Mouse (Mus musculus) heart, postnatal 25 days (tissue): Measurements from ENCODE around the gene Gdf7. TPM values are rescaled to one million over a fixed set of nuclear protein-coding genes. Genes with fewer than 3 reads are reported as not detected.

ENCODE experiments used
- DNase-seq: peaks from one replicate; pipeline ENCODE4 v3.0.0; 2022; ENCODE audit warnings: low spot score
- intact Hi-C: fragments of 180-260 bp; cut with DNase I; formaldehyde crosslinking; loops from one replicate; pipeline ENCODE4 v1.15.1; 2025
- total RNA-seq, 2 experiments: library from RNA; stranded (reverse); gene quantifications; 2 replicates each; pipeline ENCODE4 v1.2.3; 2021

Gdf7 gene
- under 1 TPM; 0.23 to 0.53 TPM for total RNA-seq

DNA sequence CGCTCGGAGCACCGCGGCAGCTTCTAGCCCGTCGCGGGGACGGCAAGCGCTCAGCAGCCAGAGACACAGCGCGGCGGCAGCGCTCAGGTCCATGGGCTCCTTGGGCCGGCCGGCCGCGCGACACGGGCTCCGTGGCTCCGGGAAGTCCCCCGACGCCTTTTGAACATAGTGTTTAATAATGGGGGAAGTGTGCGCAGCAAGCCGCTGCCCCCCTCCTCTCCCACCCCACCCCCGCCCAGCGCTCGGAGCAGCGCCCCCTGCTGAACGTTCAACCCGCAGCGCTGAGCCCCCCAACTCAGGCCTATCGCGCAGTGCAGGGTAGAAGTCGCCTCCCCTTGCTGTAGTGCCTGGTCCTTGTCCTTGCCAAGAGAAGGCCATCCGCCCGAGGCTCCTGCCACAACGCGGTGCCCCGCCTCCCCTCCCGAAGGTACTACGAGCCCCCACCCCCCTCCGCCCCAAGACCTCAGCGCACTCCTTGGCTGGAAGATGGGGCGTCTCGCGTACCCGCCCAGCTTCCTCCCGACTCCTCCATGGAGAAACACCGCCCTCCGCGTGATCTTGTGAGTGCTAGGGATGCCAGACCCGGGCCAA, at the start of gene Gdf7:
Gdf7 (minus strand) TSS at position 114 of the 591 bp plus-strand sequence.
- intact Hi-C loops = no loop called here
- DNase-seq = no peak

DNA sequence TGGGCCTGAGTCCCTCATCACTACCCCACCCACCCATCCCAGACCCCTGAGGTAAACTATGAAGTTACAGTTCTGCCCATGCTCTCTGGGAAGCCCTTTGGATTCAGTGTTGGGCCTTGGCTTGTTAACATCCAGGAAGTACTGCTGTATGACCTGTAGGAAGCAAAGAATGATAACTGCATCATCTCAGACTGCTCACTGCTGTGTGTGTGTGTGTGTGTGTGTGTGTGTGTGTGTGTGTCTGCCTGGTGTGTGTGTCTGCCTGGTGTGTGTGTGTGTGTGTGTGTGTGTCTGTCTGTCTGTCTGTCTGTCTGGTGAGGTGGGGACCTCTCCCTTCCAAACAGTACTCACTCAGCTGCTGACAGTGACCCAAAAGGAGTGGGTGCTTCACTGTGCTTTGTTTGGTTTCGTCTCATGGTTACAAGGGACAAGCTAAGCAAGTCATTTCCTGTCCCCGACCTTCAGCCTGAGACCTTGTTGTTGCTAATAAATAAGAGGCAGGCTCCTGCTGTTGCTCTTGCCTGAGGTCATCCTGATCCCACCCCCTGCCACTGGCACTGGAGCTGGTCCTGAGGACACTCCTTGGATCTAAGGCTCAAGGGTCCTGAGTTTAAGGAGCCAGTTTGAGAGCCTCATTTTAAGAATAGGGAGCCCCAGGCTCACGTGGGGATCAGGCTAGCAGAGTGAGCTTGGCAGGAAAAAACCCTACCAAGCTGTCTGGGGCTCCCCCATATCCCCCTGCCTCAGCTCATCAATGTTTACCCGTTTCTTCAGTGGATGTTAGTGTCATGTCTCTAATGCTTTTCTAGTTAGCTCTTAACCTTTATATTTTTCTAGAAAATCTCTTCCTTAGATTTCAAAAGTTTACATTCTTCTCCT, 49.5 kb upstream of the Gdf7 start:
- peak; percentile 63 for DNase-seq
- intact Hi-C loops = no loop called here

DNA sequence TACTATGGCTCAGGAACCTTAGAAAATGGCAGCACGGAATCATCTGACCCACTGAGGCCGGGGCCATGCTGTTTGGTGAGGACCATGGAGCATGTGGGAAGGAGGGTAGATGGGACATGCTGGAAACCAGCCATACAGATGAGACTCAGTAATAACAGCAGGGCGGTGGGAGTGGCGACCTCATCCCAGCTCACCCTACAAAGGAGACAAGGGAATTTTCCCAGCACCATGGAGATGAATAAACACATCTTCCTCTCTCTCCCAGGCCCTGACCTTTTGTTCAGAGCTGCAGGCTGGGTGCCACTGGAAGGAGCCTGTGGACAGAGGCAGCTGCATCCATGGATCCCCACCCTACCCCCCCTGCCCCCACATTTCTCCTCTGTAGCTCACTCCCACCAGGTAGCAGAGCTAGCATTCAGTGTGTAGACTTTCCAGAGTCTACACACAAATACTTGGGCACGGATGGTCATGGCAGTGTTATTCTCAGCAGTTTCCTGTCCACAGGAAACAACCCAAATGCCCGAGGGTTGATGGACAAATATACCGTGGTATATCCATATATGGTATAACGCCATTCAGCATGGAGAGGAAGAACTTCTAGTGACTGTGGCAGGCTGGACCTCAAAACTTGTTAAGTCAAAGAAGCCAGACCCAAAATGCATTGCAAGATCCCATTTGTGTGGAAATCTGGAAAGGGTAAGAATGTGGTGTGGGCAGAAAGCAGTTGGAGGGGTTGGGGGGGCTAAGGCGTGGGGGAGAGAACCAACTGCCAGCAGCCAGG, 47.2 kb upstream of the Gdf7 start:
- no peak for DNase-seq
- intact Hi-C loops = no loop called here

DNA sequence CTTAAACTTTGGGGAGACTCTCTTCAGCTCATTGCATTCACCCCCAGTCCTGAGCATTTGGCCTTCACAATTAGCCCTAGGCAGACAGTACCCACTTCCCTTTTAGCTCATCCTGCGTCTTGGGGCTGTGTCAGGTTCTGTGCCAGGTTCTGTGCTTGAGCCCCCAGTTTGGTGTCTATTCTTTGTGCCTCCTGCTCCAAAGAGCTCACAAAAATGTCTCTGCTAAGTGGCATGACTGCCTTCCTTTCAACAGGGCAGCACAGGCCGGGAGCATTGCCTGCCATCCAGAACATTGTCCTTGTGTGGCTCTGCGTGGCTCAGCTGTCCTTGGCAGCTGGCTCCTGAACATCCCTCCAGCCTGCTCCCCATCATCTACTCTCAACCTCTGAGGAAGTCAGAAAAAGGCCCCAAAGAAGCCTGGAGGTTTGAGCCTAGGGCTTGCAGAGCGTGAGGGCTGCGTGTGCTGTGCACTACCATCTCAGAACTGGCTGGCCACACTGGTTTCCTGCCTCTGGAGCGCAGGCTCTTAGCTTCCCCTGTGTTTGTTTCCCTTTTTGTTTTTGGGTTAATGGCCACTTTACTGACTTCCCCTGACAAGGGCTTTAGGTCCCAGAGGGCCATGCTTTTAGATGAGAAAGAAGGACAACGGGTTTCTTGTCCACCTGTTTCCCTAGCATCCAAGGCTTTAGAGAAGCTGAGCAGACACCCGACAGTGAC, 46.1 kb upstream of the Gdf7 start:
- DNase-seq = no peak
- intact Hi-C loops = no loop called here

DNA sequence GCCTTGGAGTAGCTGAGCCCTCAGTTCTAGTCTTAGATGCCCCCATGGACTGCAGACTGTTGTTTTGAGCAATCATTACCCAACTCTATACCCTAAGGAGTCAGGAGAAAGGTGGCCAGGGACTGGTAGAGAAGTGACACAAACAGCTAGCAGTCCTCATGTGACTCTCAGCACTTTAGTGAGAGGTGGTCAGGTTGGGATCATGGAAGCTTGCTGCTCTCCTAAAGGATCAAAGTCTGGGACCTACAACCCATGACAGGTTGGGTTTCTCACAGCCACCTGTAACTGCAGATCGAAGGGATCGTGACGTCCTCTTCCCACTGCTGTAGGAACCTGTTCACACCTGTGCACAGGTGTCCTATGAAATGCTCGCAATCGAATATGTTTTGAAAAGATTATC, 43.8 kb upstream of the Gdf7 start:
- intact Hi-C loops = no loop called here
- DNase-seq = no peak

DNA sequence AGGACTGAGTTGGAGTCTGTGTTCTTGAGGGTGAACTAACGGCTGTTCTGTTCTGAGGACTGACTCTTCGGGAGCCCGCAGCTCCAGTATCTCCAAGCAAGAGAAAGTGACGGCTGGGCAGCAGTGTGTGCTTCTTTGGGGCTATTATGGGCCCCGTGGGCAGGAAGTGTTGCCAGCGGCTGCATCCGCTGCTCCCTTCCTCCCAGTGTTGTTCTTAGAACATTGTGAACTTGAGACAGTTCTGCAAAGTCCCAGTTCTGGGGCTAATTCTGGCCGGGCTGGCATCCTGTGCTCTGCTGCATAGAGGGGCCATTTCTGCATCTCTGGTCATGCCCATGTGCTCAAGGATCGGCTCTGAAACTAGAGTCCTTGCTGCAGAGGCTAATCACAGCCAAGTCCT, 43.1 kb upstream of the Gdf7 start:
- DNase-seq = peak; percentile 75
- intact Hi-C loops = loop anchor here (5.0 kb wide), 1 partner anchor 97 kb away; no protein-coding TSS in a partner anchor

DNA sequence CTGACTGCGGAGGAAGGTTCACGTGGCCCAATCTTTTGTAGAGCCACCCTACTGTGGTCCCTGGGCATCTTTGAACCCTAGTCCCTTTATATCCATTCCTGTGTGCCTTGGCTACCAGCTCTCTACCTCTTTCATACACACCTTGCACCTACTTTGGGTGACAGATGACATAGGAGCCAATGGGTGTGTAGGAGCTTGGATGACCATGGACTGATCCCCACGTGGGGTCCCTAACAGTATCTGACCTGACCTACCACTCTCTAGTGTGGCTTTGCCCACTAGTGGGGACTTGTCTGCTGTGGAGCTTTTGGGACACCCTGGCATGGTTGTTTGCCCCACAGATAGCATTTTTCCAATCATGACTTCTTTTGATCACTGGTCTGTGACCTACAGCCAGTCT, 41.6 kb upstream of the Gdf7 start:
- no peak for DNase-seq
- intact Hi-C loops = loop anchor here (5.0 kb wide), 1 partner anchor 99 kb away; no protein-coding TSS in a partner anchor

DNA sequence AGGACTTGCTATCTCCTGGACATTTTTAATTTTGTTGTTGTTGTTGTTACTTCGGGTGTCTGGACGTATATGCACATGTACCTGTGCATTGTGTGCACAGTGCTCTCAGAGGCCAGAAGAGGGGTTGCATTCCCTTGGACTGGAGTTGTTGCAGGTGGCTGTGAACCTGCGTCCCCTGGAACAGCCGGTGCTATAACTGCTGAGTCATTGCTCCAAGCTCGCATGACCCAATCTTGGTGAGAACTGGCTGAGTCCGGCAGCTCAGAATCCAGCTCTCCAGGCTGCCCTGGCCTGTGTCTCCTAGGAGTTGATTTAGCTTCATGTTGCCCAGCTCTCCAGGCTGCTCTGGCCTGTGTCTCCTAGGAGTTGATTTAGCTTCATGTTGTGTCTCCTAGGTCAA, 39.3 kb upstream of the Gdf7 start:
- intact Hi-C loops = loop anchor here (5.0 kb wide), 1 partner anchor 101 kb away; no protein-coding TSS in a partner anchor
- DNase-seq = no peak

DNA sequence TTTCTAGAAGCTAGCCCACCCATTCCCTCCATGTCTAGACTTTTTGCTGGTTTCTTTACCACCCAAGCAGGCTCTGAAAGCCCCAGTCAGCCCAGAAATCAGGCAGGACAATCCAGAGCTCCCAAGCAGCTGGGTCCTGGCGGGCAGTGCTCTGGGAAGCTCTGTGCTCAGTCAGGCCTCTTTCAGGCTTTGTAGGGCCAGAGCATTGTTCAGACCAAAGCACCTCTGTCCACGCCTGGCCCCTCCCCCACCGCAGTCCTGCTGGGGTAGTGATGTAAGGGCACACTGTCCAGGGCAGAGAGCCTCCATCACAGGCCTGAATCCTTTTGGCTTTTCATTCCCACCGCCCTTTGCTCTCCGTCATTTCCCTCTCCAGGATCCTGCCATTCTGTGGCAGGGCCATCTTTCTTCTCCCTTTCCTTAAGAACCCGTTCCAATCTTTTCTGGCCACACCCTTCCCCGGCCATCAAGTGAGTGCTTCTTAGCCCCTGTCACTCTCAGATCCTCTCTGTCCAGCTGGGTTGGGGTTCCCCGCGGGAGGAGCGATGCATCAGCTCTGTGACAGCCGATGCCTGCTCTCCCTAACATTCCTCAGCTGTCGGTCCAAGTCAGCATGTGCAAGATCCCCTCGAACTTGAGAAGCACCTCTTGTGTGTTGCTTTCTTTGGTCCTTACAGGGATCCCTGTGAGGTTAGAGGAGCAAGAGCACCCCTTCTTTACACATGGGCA, 38.0 kb upstream of the Gdf7 start:
- no peak for DNase-seq
- intact Hi-C loops = loop anchor here (5.0 kb wide), 1 partner anchor 103 kb away; no protein-coding TSS in a partner anchor

DNA sequence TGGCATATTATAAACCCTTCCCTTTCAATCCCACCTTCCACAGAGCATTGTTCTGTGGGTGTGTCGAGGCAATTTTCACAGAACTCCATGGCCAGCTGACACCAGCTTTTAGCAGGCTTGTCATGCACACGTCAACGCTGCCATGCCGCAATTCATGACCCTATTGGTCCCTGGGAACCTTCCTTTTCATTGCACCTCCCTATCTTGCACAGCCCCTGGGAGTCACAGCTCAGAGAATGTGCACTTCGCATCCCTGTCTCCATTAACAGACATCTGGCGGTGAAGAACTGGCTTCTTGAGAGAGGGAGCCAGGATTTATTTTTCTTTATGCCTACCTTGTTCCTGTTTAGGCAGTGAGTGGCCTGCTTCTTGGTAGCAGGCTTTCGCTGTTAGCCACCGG, 37.2 kb upstream of the Gdf7 start:
- no peak for DNase-seq
- intact Hi-C loops = no loop called here

DNA sequence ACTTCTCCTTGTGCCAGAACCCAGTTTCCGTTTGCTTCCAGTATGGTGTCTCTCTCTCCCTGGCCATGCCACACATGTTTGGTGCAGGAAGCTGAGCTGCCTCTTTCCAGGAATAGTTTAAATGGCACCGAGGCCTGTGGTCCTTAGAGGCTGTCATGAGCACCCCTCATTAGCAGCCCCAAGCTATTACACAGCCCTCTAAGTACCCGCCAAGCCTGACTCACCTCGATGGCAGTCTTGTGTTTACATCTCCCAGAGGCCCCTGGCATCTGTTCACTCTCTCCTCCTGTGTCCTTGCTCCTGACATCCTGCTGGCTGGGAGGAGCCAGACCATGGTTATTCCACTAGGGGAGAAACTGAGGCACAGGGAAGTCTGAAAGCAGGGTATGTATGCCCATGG, 36.7 kb upstream of the Gdf7 start:
- intact Hi-C loops = no loop called here
- DNase-seq = no peak

DNA sequence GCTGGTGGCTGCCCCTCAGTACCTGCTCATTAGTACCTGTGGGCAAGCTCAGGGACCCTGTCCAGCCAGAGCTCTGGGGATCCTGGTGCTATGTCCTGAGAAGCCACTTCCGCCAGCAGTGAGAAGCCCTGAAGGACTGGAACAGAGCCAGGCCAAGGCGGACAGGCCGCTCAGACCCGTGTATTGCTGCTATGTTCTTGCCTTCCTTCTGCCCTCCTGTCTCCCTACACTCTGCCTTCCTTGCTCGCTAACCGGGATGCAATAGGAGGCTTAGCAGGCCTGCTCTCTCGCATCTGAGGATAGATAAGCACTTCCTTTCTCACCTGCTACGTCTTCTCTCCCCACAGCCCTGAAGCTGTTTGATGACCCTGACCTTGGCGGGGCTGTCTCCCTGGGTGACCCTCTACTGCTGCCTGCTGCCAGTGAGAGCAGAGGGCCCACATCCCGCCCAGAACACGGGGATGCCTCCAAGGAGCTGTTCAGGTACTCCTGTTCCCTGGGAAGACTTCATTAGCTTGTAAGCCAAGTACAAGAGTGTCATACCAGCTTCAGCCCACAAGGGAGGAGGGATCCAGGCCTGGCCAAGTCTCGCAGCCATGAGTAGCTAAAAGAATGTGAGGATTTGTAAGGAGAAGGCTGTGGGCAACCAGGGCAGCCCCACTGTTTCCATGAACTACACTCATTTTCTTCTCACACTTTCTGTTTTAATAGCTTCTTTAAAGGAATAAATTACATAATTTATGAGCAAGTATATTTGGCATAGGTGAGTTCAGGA, 35.7 kb upstream of the Gdf7 start:
- no peak for DNase-seq
- intact Hi-C loops = no loop called here

DNA sequence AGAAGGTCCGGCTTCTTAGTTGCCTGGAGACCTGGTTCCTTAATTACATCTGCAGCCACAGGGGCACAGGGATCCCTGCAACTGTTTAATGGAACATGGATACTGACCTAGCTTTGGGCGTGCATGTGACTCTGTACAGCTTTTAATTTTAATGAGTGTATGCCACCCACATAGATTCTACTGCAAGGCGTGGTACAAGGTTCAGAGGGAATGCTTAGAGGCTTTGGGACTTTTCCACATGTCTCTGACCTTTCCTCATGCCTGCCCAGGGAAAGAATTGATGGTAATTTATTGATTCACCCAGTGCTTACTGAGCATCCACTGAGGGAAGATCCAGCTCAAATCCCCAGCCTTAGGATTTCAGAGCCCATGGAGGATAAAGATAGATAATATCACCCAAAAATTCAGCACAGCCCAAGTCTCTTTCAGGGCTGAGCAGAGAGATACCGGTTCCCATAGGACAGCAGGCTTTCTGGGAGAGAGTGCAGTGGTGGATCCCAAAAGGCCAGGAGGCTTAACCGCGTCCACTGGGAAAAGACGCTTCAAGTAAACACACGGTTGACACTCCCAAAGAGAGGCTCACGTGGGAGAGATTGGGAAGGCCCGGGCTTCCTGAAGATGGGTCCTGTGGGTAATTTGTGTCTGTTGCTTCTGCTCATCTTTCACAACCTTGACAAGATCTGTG, 35.0 kb upstream of the Gdf7 start:
- DNase-seq = no peak
- intact Hi-C loops = no loop called here

DNA sequence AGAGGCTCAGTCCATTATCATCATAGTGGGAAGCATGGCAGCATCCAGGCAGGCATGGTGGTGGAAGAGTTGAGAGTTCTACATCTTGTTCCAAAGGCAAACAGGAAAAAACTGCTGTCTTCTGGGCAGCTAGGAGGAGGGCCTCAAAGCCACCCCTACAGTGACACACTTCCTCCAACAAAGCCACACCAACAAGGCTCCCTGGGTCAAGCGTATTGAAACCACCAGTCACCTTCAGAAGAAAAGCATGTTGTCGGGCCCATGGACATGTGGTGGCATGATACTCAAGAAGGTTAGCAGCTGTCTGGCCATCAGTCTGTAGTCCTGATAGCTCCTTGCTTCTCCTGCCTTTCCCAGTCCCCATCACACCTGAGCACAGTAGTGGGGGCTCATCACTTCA, 33.7 kb upstream of the Gdf7 start:
- intact Hi-C loops = no loop called here
- DNase-seq = no peak

DNA sequence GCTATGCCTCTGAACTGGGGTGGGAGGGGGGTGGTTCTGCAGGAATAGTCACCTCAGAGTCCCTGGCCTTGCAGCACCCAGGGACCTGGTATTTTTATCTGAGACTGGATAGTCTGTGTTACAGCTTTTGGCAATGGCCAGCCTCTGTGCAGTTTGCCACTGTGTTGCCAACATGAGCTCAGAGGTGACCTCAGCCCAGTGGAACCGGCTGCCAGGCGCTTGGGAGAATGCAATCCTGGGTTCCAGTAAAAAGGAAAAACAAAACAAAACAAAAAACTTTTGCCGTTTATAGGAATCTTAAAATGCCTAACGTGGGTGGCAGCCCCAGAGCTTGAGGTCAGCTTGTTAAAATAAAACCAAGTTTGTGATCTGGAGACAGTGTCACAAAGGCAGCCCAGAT, 32.5 kb upstream of the Gdf7 start:
- peak; percentile 53 for DNase-seq
- intact Hi-C loops = loop anchor here (5.0 kb wide), 1 partner anchor 38 kb away; no protein-coding TSS in a partner anchor

DNA sequence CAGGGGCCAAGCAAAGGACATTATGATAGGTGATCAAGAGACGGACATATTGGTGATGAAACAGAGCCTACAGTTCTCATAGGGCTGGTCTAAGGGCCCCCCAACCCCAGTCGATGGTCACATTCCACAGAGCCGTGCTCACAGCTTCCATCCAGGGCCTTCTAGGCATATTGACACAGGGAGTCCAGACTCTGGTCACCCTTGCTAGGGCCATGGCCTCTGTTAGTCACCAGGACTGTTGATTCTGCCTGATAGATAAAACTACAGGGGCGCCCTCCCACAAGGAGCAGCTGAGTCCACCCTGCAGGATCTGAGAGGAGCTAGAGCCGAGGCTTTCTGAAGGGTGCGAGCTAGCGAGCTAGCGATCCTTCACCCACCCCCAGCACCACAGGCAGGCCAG, 31.9 kb upstream of the Gdf7 start:
- no peak for DNase-seq
- intact Hi-C loops = loop anchor here (5.0 kb wide), 1 partner anchor 39 kb away; no protein-coding TSS in a partner anchor

DNA sequence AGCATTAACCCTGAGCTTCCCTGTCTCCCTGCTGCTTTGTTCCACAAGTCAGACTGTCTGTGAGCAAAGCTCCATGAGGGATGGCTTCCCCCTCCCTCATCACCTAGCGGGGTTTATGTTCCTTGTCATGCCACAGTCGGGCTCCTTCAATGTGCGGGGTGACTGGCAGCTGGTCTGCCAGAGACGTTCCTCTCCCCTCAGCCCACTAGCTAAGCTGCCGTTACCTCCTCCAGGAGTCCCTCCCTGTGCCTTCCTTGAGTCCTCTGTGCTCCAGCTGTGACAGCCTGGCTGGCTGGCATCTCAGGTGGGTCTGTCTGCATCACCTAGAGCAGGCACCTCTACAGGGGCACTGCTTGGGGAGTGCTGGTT, 30.4 kb upstream of the Gdf7 start:
- intact Hi-C loops = loop anchor here (5.0 kb wide), 1 partner anchor 40 kb away; no protein-coding TSS in a partner anchor

More for the DNA sequence above, 30.4 kb upstream of the Gdf7 start:
- DNase-seq = no peak
